Mouse (Mus musculus) thymus, adult 18-20 months (tissue): ENCODE measurements around the gene Pak7.

Experiments
- DNase-seq, 2 experiments: peaks; one replicate each; pipeline ENCODE4 v3.0.0; 2022; ENCODE audit warnings: mixed read lengths in 2 of 2

Gene Pak7

GRCm38 (mm10) chr2:136150752-136151151 is 237.0 kb downstream of the Pak7 start:
- DNase-seq = no peak

GRCm38 (mm10) chr2:136149530-136149929 is 238.2 kb downstream of the Pak7 start:
- DNase-seq = no peak

GRCm38 (mm10) chr2:136148999-136149398 is 238.8 kb downstream of the Pak7 start:
- peak in 1 of 2 experiments; percentile 4 for DNase-seq

GRCm38 (mm10) chr2:136140807-136141206 is 247.0 kb downstream of the Pak7 start:
- DNase-seq = no peak

GRCm38 (mm10) chr2:136139159-136140069 is 248.4 kb downstream of the Pak7 start:
- DNase-seq = no peak

- no peak for DNase-seq
Observed at GRCm38 (mm10) chr2:136138451-136138850, 249.3 kb downstream of the Pak7 start.

GRCm38 (mm10) chr2:136121867-136122266 is 265.9 kb downstream of the Pak7 start:
- no peak for DNase-seq

- DNase-seq = no peak
Observed at GRCm38 (mm10) chr2:136118006-136118405, 269.8 kb downstream of the Pak7 start.

- no peak for DNase-seq
Observed at GRCm38 (mm10) chr2:136113374-136113773, 274.4 kb downstream of the Pak7 start.

GRCm38 (mm10) chr2:136109038-136109363 is 278.8 kb downstream of the Pak7 start:
- no peak for DNase-seq

GRCm38 (mm10) chr2:136108124-136109037 is 279.4 kb downstream of the Pak7 start:
- no peak for DNase-seq

GRCm38 (mm10) chr2:136107597-136107996 is 280.2 kb downstream of the Pak7 start:
- no peak for DNase-seq

- no peak for DNase-seq
Observed at GRCm38 (mm10) chr2:136097143-136097542, 290.6 kb downstream of the Pak7 start.

- no peak for DNase-seq
Observed at GRCm38 (mm10) chr2:136095978-136096377, 291.8 kb downstream of the Pak7 start.

- no peak for DNase-seq
Observed at GRCm38 (mm10) chr2:136064356-136064755, 323.4 kb downstream of the Pak7 start.

GRCm38 (mm10) chr2:136059029-136059669 is 328.6 kb downstream of the Pak7 start:
- no peak for DNase-seq

- DNase-seq = no peak
Observed at GRCm38 (mm10) chr2:136058398-136058797, 329.4 kb downstream of the Pak7 start.

- DNase-seq = no peak
Observed at GRCm38 (mm10) chr2:136057861-136058331, 329.9 kb downstream of the Pak7 start.

- DNase-seq = no peak
Observed at GRCm38 (mm10) chr2:136051688-136052289, 336.0 kb downstream of the Pak7 start, which contains the start of gene Lamp5. Gene Lamp5 (plus strand): TSS chr2:136052239.

GRCm38 (mm10) chr2:136050793-136051615 is 336.8 kb downstream of the Pak7 start:
- DNase-seq = no peak

GRCm38 (mm10) chr2:136048464-136048863 is 339.3 kb downstream of the Pak7 start:
- DNase-seq = no peak
